ENCODE assay signal across 14 mouse cellular contexts in genomic region chr11:25156705-25157104, GRCm38 (mm10).
DNase-seq lines count a peak whose midpoint lies in the region; ATAC-seq lines count a peak whose summit lies in the region.
"Had no signal": no experiment of that assay in that cellular context is flagged by ENCODE, and none has a peak within 500 bp of the region (broad histone marks: within the 10 kb centered on the region; RNA-seq: fewer than 3 reads in every experiment).

No protein-coding gene starts in this region.

- H3K4me3 ChIP-seq in heart, embryonic 11.5 days (ENCODE audit: low read depth, low read length), result no peak overlapping the region; the same call in 1 of the 2 replicates
- H3K4me3 ChIP-seq in embryonic facial prominence, embryonic 10.5 days, result peak overlapping the region; percentile 25; the same call in 1 of the 2 replicates
- H3K4me3 ChIP-seq in hindbrain, embryonic 10.5 days, result peak overlapping the region; percentile 39
- H3K4me3 ChIP-seq in midbrain, embryonic 14.5 days (replicated peaks; ENCODE audit: low read depth, low read length), result peak overlapping the region; percentile 25
- H3K4me3 ChIP-seq: limb, embryonic 15.5 days; lung, embryonic 15.5 days had no signal

- no peaks in the 10 kb centered on the region for H3K4me1 ChIP-seq in heart, embryonic 11.5 days (ENCODE audit: control insufficient read depth, insufficient read depth, low read length)
- peaks cover 15% of the 10 kb centered on the region for H3K4me1 ChIP-seq in embryonic facial prominence, embryonic 10.5 days
- H3K4me1 ChIP-seq in hindbrain, embryonic 10.5 days (replicated peaks), result peaks cover 25% of the 10 kb centered on the region
- peaks cover 16% of the 10 kb centered on the region for H3K4me1 ChIP-seq in midbrain, embryonic 14.5 days (ENCODE audit: control insufficient read depth, insufficient read depth, low read length)
- H3K4me1 ChIP-seq: limb, embryonic 15.5 days; lung, embryonic 15.5 days had no signal

- H3K9ac ChIP-seq in heart, embryonic 11.5 days (ENCODE audit: low read depth, low read length), result no peak overlapping the region
- H3K9ac ChIP-seq in midbrain, embryonic 14.5 days (replicated peaks; ENCODE audit: low read length), result peak overlapping the region; percentile 44; the same call in 1 of the 2 replicates
- H3K9ac ChIP-seq: limb, embryonic 15.5 days; lung, embryonic 15.5 days had no signal

- intact Hi-C loops in heart, postnatal 14 days (cut with DNase I), result no loop called here

- WGBS in heart, embryonic 11.5 days (ENCODE audit: insufficient replicate concordance), result 29% methylated on average over 5 of the region's 5 CpGs
- WGBS in embryonic facial prominence, embryonic 10.5 days, result 21% methylated on average over 5 of the region's 5 CpGs
- 12% methylated on average over 5 of the region's 5 CpGs for WGBS in hindbrain, embryonic 10.5 days
- WGBS in midbrain, embryonic 14.5 days, result 4% methylated on average over 5 of the region's 5 CpGs

- no peak for DNase-seq in heart, postnatal 14 days
- DNase-seq in embryonic facial prominence, embryonic 10.5 days (ENCODE audit: low spot score), result no peak
- DNase-seq in hindbrain, embryonic 10.5 days (ENCODE audit: low spot score), result peak; percentile 7
- peak; percentile 55 for DNase-seq in midbrain, embryonic 14.5 days
- no peak for DNase-seq in ovary, postnatal 10 days (ENCODE audit: low spot score)
- DNase-seq in cerebellum, adult 18-20 months, result no peak
- no peak for DNase-seq in kidney, adult 11 months
- DNase-seq: cerebellum, adult 9-10 months; gastrocnemius, postnatal 10 days; kidney, postnatal 36 days; thymus, adult 2 months had no signal

- peak overlapping the region; percentile 52 for H3K4me2 ChIP-seq in heart, embryonic 11.5 days
- H3K4me2 ChIP-seq in midbrain, embryonic 14.5 days (ENCODE audit: low read length), result peak overlapping the region; percentile 49
- H3K4me2 ChIP-seq: limb, embryonic 15.5 days; lung, embryonic 15.5 days had no signal

- H3K36me3 ChIP-seq in heart, embryonic 11.5 days (ENCODE audit: control insufficient read depth, insufficient read depth, low read length), result no peaks in the 10 kb centered on the region
- no peaks in the 10 kb centered on the region for H3K36me3 ChIP-seq in embryonic facial prominence, embryonic 10.5 days (replicated peaks)
- H3K36me3 ChIP-seq in hindbrain, embryonic 10.5 days, result no peaks in the 10 kb centered on the region
- no peaks in the 10 kb centered on the region for H3K36me3 ChIP-seq in midbrain, embryonic 14.5 days (ENCODE audit: control insufficient read depth, insufficient read depth, low read length)
- H3K36me3 ChIP-seq: limb, embryonic 15.5 days; lung, embryonic 15.5 days had no signal

- H3K9me3 ChIP-seq in heart, embryonic 11.5 days (replicated peaks; ENCODE audit: control insufficient read depth, low read length), result no peaks in the 10 kb centered on the region
- H3K9me3 ChIP-seq in embryonic facial prominence, embryonic 10.5 days, result no peaks in the 10 kb centered on the region
- H3K9me3 ChIP-seq in hindbrain, embryonic 10.5 days, result no peaks in the 10 kb centered on the region
- no peaks in the 10 kb centered on the region for H3K9me3 ChIP-seq in midbrain, embryonic 14.5 days (ENCODE audit: control insufficient read depth, low read length)
- H3K9me3 ChIP-seq: limb, embryonic 15.5 days; lung, embryonic 15.5 days had no signal

- no peaks in the 10 kb centered on the region for H3K27me3 ChIP-seq in heart, embryonic 11.5 days (ENCODE audit: control insufficient read depth, insufficient read depth, low read length)
- H3K27me3 ChIP-seq in embryonic facial prominence, embryonic 10.5 days (replicated peaks; ENCODE audit: low read depth, poor library complexity, severe bottlenecking), result no peaks in the 10 kb centered on the region
- no peaks in the 10 kb centered on the region for H3K27me3 ChIP-seq in hindbrain, embryonic 10.5 days (ENCODE audit: insufficient read depth, poor library complexity, severe bottlenecking)
- no peaks in the 10 kb centered on the region for H3K27me3 ChIP-seq in midbrain, embryonic 14.5 days (ENCODE audit: control insufficient read depth, insufficient read depth, low read length)
- H3K27me3 ChIP-seq: limb, embryonic 15.5 days; lung, embryonic 15.5 days had no signal

- H3K27ac ChIP-seq in heart, embryonic 11.5 days (ENCODE audit: low read depth, low read length), result no peak overlapping the region
- H3K27ac ChIP-seq in embryonic facial prominence, embryonic 10.5 days (replicated peaks), result no peak overlapping the region
- peak overlapping the region; percentile 81 for H3K27ac ChIP-seq in hindbrain, embryonic 10.5 days
- H3K27ac ChIP-seq in midbrain, embryonic 14.5 days (replicated peaks; ENCODE audit: low read depth, low read length), result peak overlapping the region; percentile 79
- H3K27ac ChIP-seq: limb, embryonic 15.5 days; lung, embryonic 15.5 days had no signal

- ATAC-seq in heart, embryonic 11.5 days (replicated peaks; ENCODE audit: insufficient number of reproducible peaks, low FRiP score, low TSS enrichment), result no peak
- ATAC-seq in midbrain, embryonic 14.5 days (ENCODE audit: low FRiP score, low TSS enrichment), result peak; percentile 84

Comparison
In these comparisons a context has a peak if more than half of its experiments do, and no peak if none do; other contexts are left out.
1. H3K27ac ChIP-seq: peak in hindbrain, embryonic 10.5 days (single experiment) and midbrain, embryonic 14.5 days (single experiment); none in heart, embryonic 11.5 days (single experiment) and embryonic facial prominence, embryonic 10.5 days (single experiment).
2. DNase-seq: peak in hindbrain, embryonic 10.5 days (single experiment) and midbrain, embryonic 14.5 days (single experiment); none in heart, postnatal 14 days (0 of 2), embryonic facial prominence, embryonic 10.5 days (single experiment), ovary, postnatal 10 days (single experiment), cerebellum, adult 18-20 months (0 of 2) and kidney, adult 11 months (single experiment).